Mouse (Mus musculus): Measurements from ENCODE around the gene Ccdc81. TPM values are rescaled to one million over a fixed set of nuclear protein-coding genes. Genes with fewer than 3 reads are reported as not detected.

Ccdc81 gene
- total RNA-seq, 2 experiments from 2014 or later, result 0.41 to 0.46 TPM

GRCm38 (mm10) chr7:89828436-89829065 is 74.9 kb downstream of the Ccdc81 start:
- DNase-seq (ENCODE audit: low spot score in 2 of 2), result no peak
- intact Hi-C loops (cut with DNase I), result no loop called here

Other genes starting within 250 kb of the Ccdc81 start
- gene Hikeshi, start 37.6 kb upstream of the Ccdc81 start, total RNA-seq (2021), result 10 to 100 TPM; 92.6 to 97.3 TPM
- gene Eed, start 77.4 kb upstream of the Ccdc81 start, total RNA-seq (2021), result 10 to 100 TPM; 33.2 to 37.1 TPM
- 100 to 1,000 TPM; 134 to 143 TPM for gene Picalm, start 226.6 kb upstream of the Ccdc81 start, total RNA-seq (2021)